Mouse (Mus musculus): Measurements from ENCODE around the gene Luzp1.

DNA sequence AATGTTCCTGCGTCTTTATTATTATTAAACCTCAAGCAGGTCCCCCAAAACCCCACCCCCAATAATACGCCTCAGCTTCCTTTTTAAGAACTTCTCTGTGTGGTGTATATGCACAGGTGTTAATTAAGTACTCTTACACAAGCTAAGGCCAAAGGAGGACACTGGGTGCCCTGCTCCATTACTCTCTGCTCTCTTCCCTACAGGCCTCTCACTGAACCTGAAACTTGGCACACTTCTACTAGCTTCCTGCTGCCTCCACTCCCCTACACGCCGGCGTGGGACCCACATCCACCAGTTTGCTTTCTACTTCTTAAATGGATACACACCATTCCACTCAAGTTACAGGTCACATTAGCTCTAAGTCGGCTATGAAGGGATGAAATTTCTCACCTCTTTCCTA is 125.7 kb downstream of the Luzp1 start:
- TF ChIP-seq CTCF (IDR thresholded peaks at IDR 0.05; ENCODE audit: extremely low read depth, insufficient read depth, low read length), result no peak
- no peak for TF ChIP-seq POLR2A (IDR thresholded peaks at IDR 0.05; ENCODE audit: extremely low read depth, insufficient read depth, low read length)

All from cortical plate, adult 2 months (tissue).